Mouse (Mus musculus) kidney, embryonic 15.5 days (tissue): ENCODE data around the gene Daam2. TPM values are rescaled to one million over a fixed set of nuclear protein-coding genes. Genes with fewer than 3 reads are reported as not detected.
A peak's percentile ranks its signal among the peaks of the same experiment; 100 is the strongest.

Experiments used
- ATAC-seq: fragments of 200-750 bp; cut with Nextera tagmentation; replicated peaks from 2 replicates; pipeline ENCODE4 v1.8.0; 2017; ENCODE audit warnings: moderate TSS enrichment; ENCODE audit not compliant: low FRiP score
- H3K27ac ChIP-seq: fragments of 300-500 bp; sonication (generic); 2 replicates; pipeline ENCODE4 v1.5.1; 2015; ENCODE audit warnings: mild to moderate bottlenecking, inconsistent platforms
- H3K27me3 ChIP-seq: fragments of 300-500 bp; sonication (generic); 2 replicates; pipeline ENCODE4 v1.6.1; 2015; ENCODE audit warnings: inconsistent platforms
- H3K36me3 ChIP-seq: fragments of 300-500 bp; sonication (generic); 2 replicates; pipeline ENCODE4 v1.6.1; 2015; ENCODE audit warnings: inconsistent platforms
- H3K4me1 ChIP-seq: fragments of 300-500 bp; sonication (generic); 2 replicates; pipeline ENCODE4 v1.6.1; 2015; ENCODE audit warnings: inconsistent platforms
- H3K4me2 ChIP-seq: fragments of 300-500 bp; sonication (generic); 2 replicates; pipeline ENCODE4 v1.6.1; 2015; ENCODE audit warnings: moderate library complexity, mild to moderate bottlenecking, inconsistent platforms
- H3K4me3 ChIP-seq: fragments of 300-500 bp; sonication (generic); replicated peaks from 2 replicates; pipeline ENCODE4 v1.5.1; 2015; ENCODE audit warnings: mild to moderate bottlenecking, inconsistent platforms
- H3K9ac ChIP-seq: fragments of 300-500 bp; sonication (generic); 2 replicates; pipeline ENCODE4 v1.6.1; 2015; ENCODE audit warnings: mild to moderate bottlenecking, inconsistent platforms
- H3K9me3 ChIP-seq: fragments of 300-500 bp; sonication (generic); replicated peaks from 2 replicates; pipeline ENCODE4 v1.6.1; 2016; ENCODE audit warnings: inconsistent platforms
- WGBS: fragments of 180-500 bp; shearing (Covaris S2); methylation state at CpG from one replicate; pipeline ENCODE4 v1.1.7; 2015; ENCODE audit warnings: mixed read lengths; 5-methylcytosine and 5-hydroxymethylcytosine counted together
- polyA plus RNA-seq: library from polyadenylated mRNA; unstranded; fragments of >200 nt; fragmentation: Nextera tagmentation; extraction: Ambion mirVana; gene quantifications from 2 replicates; pipeline ENCODE4 v1.2.1, GENCODE M21; 2015

Gene Daam2
- polyA plus RNA-seq, 1 experiment from 2014 or later: 7.1 TPM

DNA sequence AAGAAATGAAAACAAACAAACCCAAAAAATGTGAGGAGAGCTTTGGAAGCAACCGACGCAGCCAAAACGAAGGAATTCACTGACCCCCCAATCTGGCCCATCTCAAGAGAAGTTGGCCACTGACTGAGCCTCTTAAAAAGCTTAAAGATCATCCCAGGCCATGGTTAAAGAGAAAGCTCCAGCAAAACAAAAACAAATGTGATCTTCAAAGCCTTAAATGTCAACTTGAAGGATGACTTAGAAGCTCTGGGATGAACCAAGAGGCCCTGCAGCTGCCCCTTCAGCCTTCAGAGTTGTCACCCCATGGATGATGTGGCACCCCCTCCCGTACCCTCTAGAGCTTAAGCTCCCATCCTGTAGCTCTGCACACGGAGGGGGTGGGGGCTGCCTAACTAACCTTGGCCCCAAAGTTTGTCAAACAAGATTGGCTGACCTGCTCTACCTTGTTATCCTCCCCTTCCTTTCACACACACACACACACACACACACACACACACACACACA is 4.3 kb downstream of the Daam2 start:
- no peak for ATAC-seq
- no peaks in the 10 kb centered on the region for H3K9me3 ChIP-seq
- H3K4me1 ChIP-seq: peaks cover 30% of the 10 kb centered on the region
- 14% methylated on average over 5 of the region's 5 CpGs for WGBS
- H3K9ac ChIP-seq: no peak overlapping the region
- H3K4me2 ChIP-seq: 0 out of 2 replicates have a peak overlapping the region, but pooled peaks have one; percentile 0
- H3K27ac ChIP-seq: no peak overlapping the region
- H3K36me3 ChIP-seq: no peaks in the 10 kb centered on the region
- peaks cover 10% of the 10 kb centered on the region for H3K27me3 ChIP-seq
- H3K4me3 ChIP-seq: no peak overlapping the region

DNA sequence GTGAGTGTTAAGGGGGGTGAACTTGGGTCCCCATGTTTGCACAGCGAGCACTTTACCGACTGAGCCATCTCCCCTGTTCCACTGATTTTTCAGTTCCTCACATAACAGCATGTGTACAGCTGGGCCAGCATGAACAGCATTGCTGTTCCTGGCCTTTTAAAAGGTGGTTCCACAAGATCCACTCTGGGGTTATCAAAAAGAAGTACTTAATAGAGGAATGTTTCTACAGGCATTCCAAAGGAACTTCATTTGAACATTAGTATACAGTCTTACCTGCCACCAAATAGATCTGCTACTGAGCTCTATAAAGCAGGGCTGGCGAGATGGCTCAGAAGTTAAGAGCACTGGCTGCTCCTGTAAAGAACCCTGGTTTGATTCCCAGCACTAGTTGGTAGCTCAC is 8.0 kb downstream of the Daam2 start:
- no peaks in the 10 kb centered on the region for H3K27me3 ChIP-seq
- 78% methylated on average over 3 of the region's 3 CpGs for WGBS
- H3K4me2 ChIP-seq: no peak overlapping the region
- no peak overlapping the region for H3K9ac ChIP-seq
- H3K36me3 ChIP-seq: no peaks in the 10 kb centered on the region
- no peak overlapping the region for H3K27ac ChIP-seq
- H3K4me1 ChIP-seq: peaks cover 11% of the 10 kb centered on the region; the same call in 1 of the 2 replicates
- H3K9me3 ChIP-seq: no peaks in the 10 kb centered on the region
- no peak for ATAC-seq
- no peak overlapping the region for H3K4me3 ChIP-seq

DNA sequence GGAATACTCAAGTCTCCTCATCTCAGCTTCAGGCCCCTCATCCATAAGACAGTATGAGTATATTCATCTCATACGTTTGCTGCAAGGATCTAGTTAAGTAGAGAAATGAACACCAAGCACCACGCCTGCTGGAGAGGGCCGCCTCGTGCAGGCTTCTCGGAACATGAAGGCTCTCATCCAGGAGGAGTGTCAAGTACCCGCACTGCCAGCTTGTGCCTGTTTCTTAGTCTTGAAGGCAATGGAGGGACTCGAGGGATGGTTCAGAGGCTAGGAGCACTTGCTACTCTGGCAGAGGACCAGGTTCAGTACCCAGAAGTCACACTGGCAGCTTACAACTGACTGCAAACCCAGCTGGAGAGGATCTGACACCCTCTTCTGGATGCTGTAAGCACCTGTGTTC is 12.2 kb downstream of the Daam2 start:
- H3K9me3 ChIP-seq: no peaks in the 10 kb centered on the region
- ATAC-seq: no peak
- no peak overlapping the region for H3K9ac ChIP-seq
- WGBS: 89% methylated on average over 7 of the region's 7 CpGs
- H3K36me3 ChIP-seq: no peaks in the 10 kb centered on the region
- no peak overlapping the region for H3K4me2 ChIP-seq
- no peak overlapping the region for H3K4me3 ChIP-seq
- no peaks in the 10 kb centered on the region for H3K27me3 ChIP-seq
- H3K27ac ChIP-seq: no peak overlapping the region
- H3K4me1 ChIP-seq: no peaks in the 10 kb centered on the region

DNA sequence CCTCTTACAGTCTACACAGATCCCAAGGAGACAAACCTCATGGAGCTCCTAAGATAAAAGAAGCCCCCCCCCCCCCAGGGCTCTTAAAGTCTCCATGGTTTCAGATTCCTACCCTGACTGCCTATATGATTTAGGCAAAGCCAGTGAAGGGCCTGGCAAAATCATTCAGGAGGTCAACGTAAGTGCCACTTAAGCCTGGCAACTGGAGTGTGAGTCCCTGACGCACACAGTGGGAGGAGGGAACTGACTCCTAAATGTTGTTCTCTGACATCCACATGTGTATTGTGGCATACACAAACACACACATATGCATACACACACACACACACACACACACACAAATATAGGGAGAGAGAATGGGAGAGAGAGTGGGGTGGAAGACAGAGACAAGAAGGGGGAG is 12.7 kb downstream of the Daam2 start:
- Histone ChIP-seq H3K27me3 (no peaks in the 10 kb centered on the region), H3K27ac (no peak overlapping the region), H3K36me3 (no peaks in the 10 kb centered on the region), H3K4me3 (no peak overlapping the region), H3K9me3 (no peaks in the 10 kb centered on the region), H3K9ac (no peak overlapping the region), H3K4me2 (no peak overlapping the region), H3K4me1 (no peaks in the 10 kb centered on the region)
- no peak for ATAC-seq
- WGBS: 68% methylated on average over 2 of the region's 2 CpGs

DNA sequence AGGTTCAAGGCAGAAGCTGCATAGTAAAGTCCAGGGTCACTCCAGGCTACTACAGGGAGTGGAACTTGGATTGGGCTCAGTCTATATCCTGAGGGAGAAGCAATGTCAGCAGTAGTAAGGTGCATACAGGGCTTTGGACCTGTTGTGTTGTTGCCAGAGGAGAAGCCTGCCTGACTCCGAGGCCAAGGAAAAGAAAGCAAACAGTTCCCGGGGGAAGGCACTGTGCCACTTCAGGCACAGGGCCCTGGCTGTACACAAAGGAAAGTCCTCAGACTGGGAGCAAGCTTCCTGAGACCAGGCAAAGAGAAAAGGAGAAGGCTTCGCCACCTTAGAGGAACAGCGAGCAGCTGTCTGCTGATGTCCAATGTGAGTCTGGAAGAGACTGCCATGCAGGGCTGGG is 18.1 kb downstream of the Daam2 start:
- WGBS: 80% methylated on average over 4 of the region's 4 CpGs

DNA sequence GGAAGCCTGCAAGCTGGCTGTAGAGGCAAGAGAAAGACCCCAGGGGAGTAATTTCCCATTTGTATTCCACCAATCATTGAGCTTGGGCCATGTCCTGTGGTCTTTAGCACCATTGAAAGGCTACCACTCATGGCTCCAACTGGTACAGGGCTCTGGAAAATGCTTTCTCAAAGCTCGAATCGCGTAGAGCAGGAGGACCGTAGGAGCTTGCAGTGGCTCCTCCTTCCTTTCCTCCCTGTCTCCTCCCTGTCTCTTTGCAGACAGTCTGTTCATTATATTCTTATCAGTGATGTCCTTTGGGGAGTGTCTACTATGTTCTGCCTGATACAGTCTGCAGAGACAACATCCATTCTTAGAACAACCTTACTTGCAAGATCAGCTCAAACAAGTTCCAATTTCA is 18.7 kb downstream of the Daam2 start:
- H3K27ac ChIP-seq: no peak overlapping the region
- ATAC-seq: no peak
- H3K9me3 ChIP-seq: no peaks in the 10 kb centered on the region
- H3K4me3 ChIP-seq: no peak overlapping the region
- H3K36me3 ChIP-seq: no peaks in the 10 kb centered on the region
- H3K9ac ChIP-seq: no peak overlapping the region
- no peaks in the 10 kb centered on the region for H3K27me3 ChIP-seq
- H3K4me2 ChIP-seq: no peak overlapping the region
- WGBS: 59% methylated on average over 4 of the region's 4 CpGs
- H3K4me1 ChIP-seq: peaks cover 20% of the 10 kb centered on the region

More for the DNA sequence above, 18.1 kb downstream of the Daam2 start:
- no peaks in the 10 kb centered on the region for H3K36me3 ChIP-seq
- no peak overlapping the region for H3K4me2 ChIP-seq
- no peaks in the 10 kb centered on the region for H3K9me3 ChIP-seq
- ATAC-seq: no peak
- H3K4me3 ChIP-seq: no peak overlapping the region
- no peaks in the 10 kb centered on the region for H3K27me3 ChIP-seq
- peaks cover 14% of the 10 kb centered on the region for H3K4me1 ChIP-seq
- no peak overlapping the region for H3K27ac ChIP-seq
- no peak overlapping the region for H3K9ac ChIP-seq

DNA sequence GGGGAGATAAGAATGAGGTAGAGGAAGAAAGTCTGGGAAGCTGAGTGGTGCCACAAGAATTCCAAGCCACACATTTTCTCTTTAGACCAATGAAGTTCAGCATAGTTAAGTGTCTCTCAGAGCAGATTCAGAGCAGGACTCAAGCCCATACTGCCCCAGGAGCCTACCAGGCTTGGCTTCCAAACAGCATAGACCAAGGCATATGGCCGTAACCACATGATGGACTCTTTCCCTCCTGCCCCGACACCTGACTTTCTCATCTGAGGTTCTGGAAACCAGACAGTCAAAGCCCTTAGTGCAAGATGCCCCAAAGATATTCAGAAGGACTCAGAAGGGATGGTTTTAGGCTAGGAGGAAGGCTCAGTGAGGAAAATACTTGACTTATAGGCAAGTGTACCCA is 19.6 kb downstream of the Daam2 start:
- no peak for ATAC-seq
- WGBS: 94% methylated on average over 2 of the region's 2 CpGs

DNA sequence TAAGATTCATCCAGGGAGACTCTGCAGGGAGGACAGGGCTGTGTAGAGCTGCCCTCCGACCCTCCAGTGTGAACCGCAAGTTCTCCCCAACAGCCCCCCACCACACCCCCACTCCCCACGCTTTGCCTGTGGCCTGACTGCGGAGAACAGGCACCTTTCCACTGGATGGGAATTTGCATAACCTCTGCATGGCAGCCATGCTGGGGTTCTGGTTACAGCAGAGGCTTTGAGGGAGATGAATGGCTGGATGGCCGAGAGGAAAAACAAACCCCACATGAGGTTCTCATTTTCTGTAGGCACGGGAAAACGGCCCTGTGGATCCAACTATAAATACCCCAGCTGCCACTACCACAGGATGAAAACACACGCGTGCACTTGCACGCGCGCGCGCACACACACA is 23.4 kb downstream of the Daam2 start:
- no peaks in the 10 kb centered on the region for H3K36me3 ChIP-seq
- no peaks in the 10 kb centered on the region for H3K27me3 ChIP-seq
- 52% methylated on average over 14 of the region's 14 CpGs for WGBS
- H3K27ac ChIP-seq: no peak overlapping the region
- H3K4me2 ChIP-seq: no peak overlapping the region
- no peak overlapping the region for H3K9ac ChIP-seq
- no peak overlapping the region for H3K4me3 ChIP-seq
- H3K9me3 ChIP-seq: no peaks in the 10 kb centered on the region
- ATAC-seq: no peak
- peaks cover 44% of the 10 kb centered on the region for H3K4me1 ChIP-seq

More for the DNA sequence above, 19.6 kb downstream of the Daam2 start:
- H3K9me3 ChIP-seq: no peaks in the 10 kb centered on the region
- H3K4me2 ChIP-seq: no peak overlapping the region
- no peaks in the 10 kb centered on the region for H3K27me3 ChIP-seq
- no peak overlapping the region for H3K27ac ChIP-seq
- H3K4me3 ChIP-seq: no peak overlapping the region
- no peaks in the 10 kb centered on the region for H3K36me3 ChIP-seq
- H3K4me1 ChIP-seq: peaks cover 29% of the 10 kb centered on the region
- H3K9ac ChIP-seq: no peak overlapping the region

DNA sequence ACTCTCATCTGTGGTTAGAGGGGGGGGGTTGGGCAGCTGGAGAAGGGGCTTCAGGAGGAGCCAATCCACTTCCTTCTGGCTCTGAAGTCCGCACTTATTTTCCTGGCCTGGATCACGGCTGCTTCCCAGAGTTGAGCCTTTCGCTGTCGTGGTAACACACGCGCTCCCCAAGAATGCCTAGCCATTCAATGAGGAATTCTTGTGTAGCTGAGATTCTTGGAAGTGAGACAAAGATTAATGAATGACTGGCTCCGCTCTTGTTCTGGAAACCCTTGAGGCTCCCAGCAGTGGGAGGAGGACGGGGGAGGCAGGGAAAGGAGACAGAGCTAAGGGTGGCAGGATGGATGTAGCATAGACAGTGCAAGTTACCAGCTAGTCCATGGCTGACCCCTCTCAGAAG is 24.9 kb downstream of the Daam2 start:
- 0 out of 2 replicates have a peak overlapping the region, but pooled peaks have one; percentile 12 for H3K4me2 ChIP-seq
- H3K4me3 ChIP-seq: no peak overlapping the region
- WGBS: 31% methylated on average over 8 of the region's 8 CpGs
- H3K9me3 ChIP-seq: no peaks in the 10 kb centered on the region
- H3K36me3 ChIP-seq: no peaks in the 10 kb centered on the region
- peak; percentile 73 for ATAC-seq
- no peak overlapping the region for H3K9ac ChIP-seq
- peak overlapping the region; percentile 2 for H3K27ac ChIP-seq
- H3K4me1 ChIP-seq: peaks cover 46% of the 10 kb centered on the region
- H3K27me3 ChIP-seq: no peaks in the 10 kb centered on the region

DNA sequence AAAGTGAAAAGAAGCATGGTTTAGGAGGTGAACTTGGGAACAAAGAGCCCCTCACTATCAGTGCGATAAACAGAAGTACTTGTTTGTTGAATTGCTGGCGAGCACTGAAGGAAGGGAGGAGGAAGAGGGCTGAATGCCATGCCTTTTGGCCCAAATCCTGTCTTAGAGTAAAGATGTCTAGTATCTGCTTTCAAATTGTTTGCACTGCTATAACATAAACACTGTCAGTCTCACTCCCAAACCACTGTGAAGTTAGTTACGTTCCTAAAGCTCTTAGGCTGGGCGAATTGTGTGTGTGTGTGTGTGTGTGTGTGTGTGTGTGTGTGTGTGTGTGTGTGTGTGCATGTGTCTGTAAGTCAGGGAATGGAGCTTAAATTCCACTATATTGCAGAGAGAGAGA is 28.6 kb downstream of the Daam2 start:
- Histone ChIP-seq H3K36me3 (no peaks in the 10 kb centered on the region), H3K4me3 (no peak overlapping the region), H3K9ac (no peak overlapping the region), H3K9me3 (no peaks in the 10 kb centered on the region), H3K4me2 (no peak overlapping the region), H3K27me3 (no peaks in the 10 kb centered on the region), H3K27ac (0 out of 2 replicates have a peak overlapping the region, but pooled peaks have one; percentile 22), H3K4me1 (peaks cover 36% of the 10 kb centered on the region)
- WGBS: 41% methylated on average over 4 of the region's 4 CpGs
- no peak for ATAC-seq

DNA sequence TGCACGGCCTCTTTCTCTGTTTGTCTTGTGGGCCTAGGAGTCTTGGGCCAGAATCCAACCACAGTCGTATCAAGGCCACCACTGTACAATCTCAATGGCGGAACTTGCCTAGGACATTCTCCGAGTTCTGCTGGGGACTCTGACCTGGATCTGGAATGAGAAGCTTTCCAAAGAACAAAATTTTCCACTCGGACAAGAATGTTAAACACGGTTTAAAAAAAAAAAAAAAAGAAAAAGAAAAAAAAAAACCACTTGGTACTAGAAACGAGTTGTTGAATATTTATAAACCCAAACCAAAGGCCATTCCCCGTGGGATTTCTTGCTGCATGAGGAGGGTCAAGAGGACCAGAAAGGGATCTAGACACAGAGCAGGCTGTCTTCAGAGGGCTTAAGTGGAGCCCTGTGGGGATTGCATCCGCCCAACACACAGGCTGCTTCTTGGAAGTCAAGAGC is 29.9 kb downstream of the Daam2 start:
- Histone ChIP-seq H3K27ac (0 out of 2 replicates have a peak overlapping the region, but pooled peaks have one; percentile 37), H3K27me3 (peaks cover 2% of the 10 kb centered on the region; the same call in 1 of the 2 replicates), H3K9me3 (no peaks in the 10 kb centered on the region), H3K4me1 (peaks cover 25% of the 10 kb centered on the region), H3K9ac (no peak overlapping the region), H3K4me2 (no peak overlapping the region), H3K36me3 (no peaks in the 10 kb centered on the region), H3K4me3 (no peak overlapping the region)
- 64% methylated on average over 9 of the region's 9 CpGs for WGBS
- ATAC-seq: no peak

DNA sequence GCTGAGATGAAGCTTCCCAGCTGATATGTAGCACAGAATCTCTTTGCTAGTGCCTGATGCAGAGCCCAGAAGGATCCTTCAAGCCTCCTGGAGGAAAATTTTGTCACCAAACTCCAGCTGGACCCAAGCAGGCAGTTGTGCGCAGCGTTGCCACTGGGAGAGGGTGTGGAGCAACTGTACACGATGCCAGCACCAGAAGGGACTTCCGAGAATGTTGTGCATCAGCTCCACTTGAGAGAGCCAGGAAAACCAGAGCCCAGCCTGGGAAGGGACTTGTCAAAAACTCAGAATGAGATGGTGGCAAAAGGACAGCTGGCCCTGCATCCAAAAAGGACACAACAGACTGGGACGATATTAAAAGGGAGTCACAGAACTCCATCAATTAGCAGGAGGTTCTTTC is 32.5 kb downstream of the Daam2 start:
- no peak overlapping the region for H3K27ac ChIP-seq
- H3K4me3 ChIP-seq: no peak overlapping the region
- 89% methylated on average over 5 of the region's 5 CpGs for WGBS
- ATAC-seq: no peak
- no peak overlapping the region for H3K4me2 ChIP-seq
- no peaks in the 10 kb centered on the region for H3K36me3 ChIP-seq
- H3K4me1 ChIP-seq: peaks cover 25% of the 10 kb centered on the region
- no peak overlapping the region for H3K9ac ChIP-seq
- no peaks in the 10 kb centered on the region for H3K9me3 ChIP-seq
- H3K27me3 ChIP-seq: peaks cover 3% of the 10 kb centered on the region; the same call in 1 of the 2 replicates

DNA sequence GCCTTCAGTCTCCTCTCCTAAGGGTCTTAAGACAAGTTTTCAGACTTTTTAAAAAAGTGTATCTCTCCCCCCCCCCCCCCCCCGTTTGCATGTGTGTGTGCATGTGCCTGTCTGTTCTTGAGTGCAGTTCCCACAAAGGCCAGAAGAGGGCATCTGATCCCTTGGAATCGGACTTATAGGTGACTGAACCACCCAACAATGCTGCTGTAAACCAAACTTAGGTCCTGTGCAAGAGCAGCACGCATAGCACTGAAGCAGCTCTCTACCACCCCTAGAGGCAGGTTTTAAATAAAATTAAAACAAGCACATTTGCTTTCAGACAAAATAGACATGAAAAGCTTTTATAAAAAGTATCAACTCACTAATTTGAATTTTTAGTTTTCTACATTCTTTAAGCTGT is 33.9 kb downstream of the Daam2 start:
- no peaks in the 10 kb centered on the region for H3K36me3 ChIP-seq
- no peaks in the 10 kb centered on the region for H3K9me3 ChIP-seq
- WGBS: 27% methylated on average over 3 of the region's 3 CpGs
- no peak overlapping the region for H3K4me2 ChIP-seq
- no peak for ATAC-seq
- no peak overlapping the region for H3K27ac ChIP-seq
- peaks cover 16% of the 10 kb centered on the region for H3K4me1 ChIP-seq
- peaks cover 3% of the 10 kb centered on the region; the same call in 1 of the 2 replicates for H3K27me3 ChIP-seq
- H3K9ac ChIP-seq: no peak overlapping the region
- H3K4me3 ChIP-seq: no peak overlapping the region
